Mouse (Mus musculus) WW6 (cell line): ENCODE measurements around the gene Fthl17c.
A peak's percentile ranks its signal among the peaks of the same experiment; 100 is the strongest.
"Not testable (repeated sequence)": the region's sequence is repeated elsewhere in the genome, so short reads cannot be mapped to it uniquely, and the experiment has no call there.

Source experiments
- DNase-seq: peaks from one replicate; pipeline ENCODE4 v3.0.0-alpha.2; 2013; ENCODE audit warnings: low read depth, low spot score

Fthl17c gene

DNA sequence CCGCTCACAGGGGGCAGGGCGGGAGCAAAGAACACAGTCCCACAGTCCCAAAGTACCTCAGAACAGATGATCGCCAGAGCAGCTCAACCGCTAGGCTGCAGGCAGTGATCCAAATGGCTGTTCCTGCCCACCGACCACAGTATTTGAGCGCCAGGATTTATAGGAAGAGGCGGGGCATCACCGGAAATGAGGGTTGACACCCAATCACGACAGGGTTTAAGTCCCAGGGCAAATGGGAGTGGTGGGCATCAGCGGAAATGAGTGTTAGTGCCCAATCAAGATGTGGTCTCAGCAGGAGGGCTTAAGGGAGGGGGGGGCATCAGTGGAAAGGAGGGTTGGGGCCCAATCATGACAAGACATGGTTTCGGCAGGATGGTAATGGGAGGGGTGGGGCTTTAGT is at the start of gene Fthl17c:
Gene Fthl17c, minus strand, starts transcription at position 101 of the 400 bp plus-strand sequence.
- not testable (repeated sequence) for DNase-seq

DNA sequence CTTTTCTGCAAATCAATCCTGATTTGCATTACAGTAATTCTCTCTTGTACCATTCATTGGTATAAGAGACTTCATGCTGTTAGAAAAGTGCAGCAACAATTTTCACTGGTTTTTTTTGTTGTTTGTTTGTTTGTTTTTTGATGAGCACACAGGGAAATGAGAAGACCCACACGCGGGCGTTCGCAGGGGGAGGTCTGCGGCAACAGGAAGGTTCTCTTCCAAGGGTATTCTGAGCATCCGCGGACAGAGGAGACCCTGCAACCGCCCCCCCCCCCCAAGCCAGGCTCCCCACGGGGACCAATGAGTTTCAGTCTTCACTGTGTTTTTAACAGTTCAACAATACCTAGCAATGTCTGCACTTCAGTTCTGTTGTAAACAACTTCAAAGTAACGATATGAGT is 43.1 kb upstream of the Fthl17c start:
- DNase-seq = no peak

DNA sequence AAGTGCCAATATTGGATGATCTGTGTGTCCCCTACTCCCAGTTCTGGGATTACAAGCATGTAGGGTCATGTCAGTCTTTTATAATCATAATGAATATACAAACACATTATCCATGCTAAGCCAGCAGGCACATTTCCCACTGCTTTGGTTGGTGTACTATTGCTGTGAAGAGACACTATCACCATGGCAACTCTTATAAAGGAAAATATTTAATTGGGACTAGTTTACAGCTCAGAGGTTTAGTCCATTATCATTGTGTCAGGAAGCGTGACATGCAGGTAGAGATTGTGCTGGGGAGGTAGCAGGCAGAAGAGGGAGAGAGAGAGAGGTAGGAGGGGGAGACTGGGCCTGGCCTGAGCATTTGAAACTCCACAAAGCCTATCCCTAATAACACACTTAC is 39.7 kb upstream of the Fthl17c start:
- DNase-seq = no peak

DNA sequence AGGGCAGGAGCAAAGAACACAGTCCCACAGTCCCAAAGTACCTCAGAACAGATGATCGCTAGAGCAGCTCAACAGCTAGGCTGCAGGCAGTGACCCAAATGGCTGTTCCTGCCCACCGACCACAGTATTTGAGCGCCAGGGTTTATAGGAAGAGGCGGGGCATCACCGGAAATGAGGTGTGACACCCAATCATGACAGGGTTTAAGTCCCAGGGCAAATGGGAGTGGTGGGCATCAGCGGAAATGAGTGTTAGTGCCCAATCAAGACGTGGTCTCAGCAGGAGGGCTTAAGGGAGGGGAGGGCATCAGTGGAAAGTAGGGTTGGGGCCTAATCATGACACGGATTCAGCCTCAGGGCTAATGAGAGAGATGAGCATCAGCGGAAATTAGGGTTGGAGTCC is 10.3 kb upstream of the Fthl17c start, which contains the start of gene Fthl17d:
Gene Fthl17d, minus strand, starts transcription at position 101 of the 400 bp plus-strand sequence.
- DNase-seq = not testable (repeated sequence)

DNA sequence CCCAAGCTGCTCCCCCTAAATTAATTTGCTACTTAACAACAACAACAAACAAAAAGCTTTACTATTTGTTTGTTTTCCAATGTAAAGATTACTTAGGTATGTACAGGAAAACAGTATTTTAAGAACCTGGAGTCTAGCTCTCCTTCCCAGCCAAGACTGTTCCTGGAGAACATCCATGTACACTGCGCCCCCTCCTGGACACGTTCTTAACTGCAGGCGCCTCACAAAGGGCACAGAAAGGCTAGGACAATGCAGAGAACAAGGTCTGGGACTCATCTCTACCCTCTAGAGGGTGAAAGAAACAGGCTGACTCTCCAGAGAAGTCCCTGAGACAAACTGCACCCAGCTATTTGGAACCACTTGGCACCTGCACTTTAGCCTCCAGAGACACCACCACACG is 11.7 kb downstream of the Fthl17c start:
- DNase-seq = not testable (repeated sequence)

DNA sequence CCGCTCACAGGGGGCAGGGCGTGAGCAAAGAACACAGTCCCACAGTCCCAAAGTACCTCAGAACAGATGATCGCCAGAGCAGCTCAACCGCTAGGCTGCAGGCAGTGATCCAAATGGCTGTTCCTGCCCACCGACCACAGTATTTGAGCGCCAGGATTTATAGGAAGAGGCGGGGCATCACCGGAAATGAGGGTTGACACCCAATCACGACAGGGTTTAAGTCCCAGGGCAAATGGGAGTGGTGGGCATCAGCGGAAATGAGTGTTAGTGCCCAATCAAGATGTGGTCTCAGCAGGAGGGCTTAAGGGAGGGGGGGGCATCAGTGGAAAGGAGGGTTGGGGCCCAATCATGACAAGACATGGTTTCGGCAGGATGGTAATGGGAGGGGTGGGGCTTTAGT is 13.5 kb downstream of the Fthl17c start, which contains the start of gene Fthl17b:
Gene Fthl17b, minus strand, starts transcription at position 101 of the 400 bp plus-strand sequence.
- not testable (repeated sequence) for DNase-seq

DNA sequence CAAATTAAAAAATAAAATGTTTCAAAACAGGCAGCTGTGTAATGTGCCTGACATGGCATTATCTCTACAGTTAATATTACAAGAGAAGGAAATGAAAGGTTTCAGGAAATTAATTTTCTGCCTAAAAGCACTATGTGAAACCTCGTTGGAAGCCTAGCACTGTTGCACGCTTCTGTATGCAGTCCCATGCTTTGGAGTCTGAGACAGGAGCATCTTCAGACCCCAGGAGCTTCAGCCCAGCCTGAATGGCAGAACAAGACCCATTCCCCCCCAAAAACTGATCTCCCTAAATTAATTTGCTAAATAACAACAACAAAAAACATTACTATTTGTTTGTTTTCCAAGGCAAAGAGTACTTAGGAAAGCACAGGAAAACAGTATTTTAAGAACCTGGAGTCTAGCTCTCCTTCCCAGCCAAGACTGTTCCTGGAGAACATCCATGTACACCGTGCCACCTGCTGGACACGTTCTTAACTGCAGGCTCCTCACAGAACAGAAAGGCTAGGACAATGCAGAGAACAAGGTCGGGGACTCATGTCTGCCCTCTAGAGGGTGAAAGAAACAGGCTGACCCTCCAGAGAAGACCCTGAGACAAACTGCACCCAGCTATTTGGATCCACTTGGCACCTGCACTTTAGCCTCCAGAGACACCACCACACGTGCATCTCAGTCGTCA is 28.1 kb downstream of the Fthl17c start:
- peak; percentile 7 for DNase-seq

DNA sequence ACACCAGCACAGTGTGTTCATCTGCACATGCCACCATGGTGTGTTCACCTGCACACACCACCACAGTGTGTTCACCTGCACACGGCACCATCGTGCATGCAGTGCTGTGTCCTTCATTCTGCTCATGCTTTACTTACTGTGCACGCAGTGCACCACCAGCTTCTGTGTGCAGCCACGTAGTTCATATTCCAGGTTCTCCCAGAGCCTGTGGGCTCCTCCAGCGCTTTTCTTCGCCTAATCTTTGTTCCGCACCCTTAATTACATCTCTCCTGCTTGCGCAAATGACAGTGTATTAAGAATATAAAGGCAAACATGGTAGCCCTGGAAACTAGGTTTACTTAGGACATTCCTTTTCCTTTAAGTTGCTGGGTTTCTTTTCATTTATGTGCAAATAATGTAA is 32.3 kb downstream of the Fthl17c start:
- DNase-seq = no peak

DNA sequence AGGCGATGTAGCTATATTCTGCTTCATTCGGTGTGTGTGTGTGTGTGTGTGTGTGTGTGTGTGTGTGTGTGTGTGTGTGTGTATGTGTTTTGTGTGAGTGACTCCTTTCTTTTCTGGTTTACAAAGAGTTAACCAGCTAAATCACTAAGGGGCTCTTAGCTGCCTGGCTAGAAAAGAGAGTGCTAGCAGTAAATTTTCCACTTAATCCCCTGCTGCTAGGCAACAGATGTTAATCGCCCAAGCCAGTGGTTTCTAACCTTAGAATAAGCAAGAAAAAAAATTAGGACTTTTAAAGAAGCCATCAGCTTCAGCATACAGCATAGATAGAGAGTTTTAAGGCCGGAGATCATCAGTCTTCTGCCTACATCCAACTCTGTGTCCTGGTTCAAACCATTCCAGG is 49.1 kb downstream of the Fthl17c start:
- no peak for DNase-seq
